Mouse (Mus musculus): Measurements from ENCODE around the gene Runx1. TPM values are rescaled to one million over a fixed set of nuclear protein-coding genes. Genes with fewer than 3 reads are reported as not detected.

Gene Runx1
- total RNA-seq, 2 experiments from 2014 or later, result 11.1 to 11.6 TPM

DNA sequence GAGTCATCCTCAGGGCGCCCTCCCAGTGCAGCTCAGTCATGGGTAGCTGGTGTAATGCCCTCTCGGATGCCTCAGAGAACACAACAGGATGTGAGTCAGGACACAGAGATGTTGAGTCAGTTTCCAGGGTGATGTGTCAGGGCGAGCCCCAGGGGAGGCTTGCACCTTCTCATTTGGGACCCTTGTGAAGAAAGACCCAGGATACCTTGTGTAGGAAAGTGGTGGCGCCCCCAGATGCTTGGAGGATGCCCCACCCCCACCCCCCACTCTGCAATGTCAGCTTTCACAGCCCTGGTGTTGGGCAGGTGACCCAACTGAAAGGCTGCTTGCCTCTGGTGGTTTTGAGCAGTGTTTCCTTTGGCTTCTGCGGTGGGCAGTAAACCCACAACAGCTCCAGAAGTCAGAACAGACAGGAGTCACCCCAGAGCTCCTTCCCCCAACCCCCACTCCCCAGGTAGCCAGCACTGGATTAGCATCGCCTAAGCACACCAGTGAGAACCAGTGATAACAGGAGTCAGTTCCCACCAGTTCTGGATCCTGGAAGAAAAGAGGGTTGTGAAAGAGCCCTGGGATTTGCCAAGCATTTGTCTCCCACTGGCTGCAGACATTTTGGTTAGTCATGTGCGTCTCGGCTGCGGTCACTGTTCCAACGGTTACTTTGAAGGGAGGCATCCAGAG is 205.0 kb downstream of the Runx1 start:
- no peak for DNase-seq (ENCODE audit: low spot score in 2 of 2)

DNA sequence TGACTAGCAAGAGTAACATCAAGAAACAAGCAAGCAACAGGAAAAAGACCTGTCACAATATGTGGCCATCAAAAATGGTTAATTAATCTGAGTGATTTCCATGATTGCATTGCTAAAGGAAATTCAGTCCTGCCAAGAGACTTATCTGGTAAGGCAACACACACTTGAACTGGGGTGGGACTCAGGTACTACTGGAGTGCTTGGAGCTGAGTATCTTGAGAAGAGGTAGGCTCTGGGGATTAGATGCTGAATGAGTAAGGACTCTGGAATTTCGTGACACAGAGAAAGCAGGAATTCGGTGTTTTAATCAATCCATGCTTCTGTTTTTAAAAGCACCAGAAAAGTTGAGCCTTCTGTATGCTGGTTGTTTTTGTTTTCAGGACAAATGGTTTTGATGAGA is 209.1 kb downstream of the Runx1 start:
- no peak for DNase-seq (ENCODE audit: low spot score in 2 of 2)

DNA sequence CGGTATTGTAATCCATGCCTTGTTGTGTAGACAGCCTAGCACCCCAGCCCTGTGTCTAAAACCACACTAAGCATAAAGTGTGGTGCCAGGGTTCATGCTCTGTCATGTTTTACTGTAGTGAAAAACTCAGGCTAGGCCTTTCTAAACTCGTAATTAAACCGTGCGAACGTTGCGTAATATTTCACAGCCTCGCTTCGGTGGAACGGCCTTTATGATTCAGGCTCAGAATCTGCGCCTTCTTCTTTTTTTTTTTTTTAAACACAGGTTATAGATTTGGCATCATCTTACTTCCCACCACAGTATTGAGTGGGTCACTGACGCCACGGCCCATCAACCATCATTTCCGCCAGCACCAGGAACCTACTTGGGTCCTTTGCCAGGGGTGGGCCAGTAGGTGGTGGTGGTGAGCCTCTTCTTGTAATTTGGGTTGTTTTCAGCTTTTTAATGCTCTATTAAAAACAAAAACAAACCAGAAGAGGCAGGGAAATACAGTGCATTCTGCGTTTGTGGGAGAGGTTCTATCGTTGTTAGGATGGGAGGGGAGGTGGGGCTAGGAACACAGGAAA is 210.6 kb downstream of the Runx1 start:
- no peak for DNase-seq (ENCODE audit: low spot score in 2 of 2)

DNA sequence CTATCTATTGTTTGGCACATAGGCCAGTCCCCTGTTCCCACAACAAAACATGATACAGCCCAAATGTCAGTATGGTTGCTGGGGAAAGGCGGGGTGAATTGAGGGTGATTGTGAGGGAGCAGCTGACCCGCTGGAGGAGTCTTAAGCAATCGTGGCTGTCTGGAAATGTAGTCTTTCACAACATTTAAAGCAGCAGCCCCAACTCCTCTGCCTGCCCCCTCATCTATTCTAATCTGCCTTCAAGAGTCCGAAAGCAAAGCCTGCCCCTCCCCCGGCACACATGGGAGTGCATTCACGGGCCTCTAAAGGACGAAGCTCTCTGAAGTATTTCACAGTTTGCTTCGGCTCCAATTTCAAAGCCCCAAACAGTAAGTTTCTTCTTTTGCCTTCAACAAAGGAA is 213.4 kb downstream of the Runx1 start:
- DNase-seq (ENCODE audit: low spot score in 2 of 2), result no peak

DNA sequence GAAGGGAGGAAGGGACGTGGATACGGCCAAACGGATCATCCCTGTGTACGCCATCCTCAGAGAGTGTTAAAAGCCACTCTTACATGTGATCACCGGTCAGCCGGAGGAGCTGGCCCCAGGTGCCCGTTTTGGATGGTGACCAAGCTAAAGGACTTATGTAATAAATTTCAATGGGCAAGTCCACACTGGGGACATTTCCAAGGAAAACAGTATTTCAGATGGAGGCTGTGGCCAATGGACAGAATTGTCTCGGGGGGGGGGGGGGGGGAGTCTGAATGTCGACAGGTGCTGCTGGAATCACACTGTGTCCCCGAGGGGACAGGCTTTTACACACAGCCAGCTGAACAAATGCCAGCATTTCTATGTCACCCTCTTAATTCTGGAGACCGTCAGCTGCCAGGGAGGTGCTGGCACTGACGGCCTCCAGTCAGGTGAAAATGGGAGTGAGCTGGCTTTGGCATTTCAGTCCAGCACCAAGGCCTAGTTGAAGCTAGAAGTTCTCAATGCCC is 214.3 kb downstream of the Runx1 start:
- DNase-seq (ENCODE audit: low spot score in 2 of 2), result no peak

DNA sequence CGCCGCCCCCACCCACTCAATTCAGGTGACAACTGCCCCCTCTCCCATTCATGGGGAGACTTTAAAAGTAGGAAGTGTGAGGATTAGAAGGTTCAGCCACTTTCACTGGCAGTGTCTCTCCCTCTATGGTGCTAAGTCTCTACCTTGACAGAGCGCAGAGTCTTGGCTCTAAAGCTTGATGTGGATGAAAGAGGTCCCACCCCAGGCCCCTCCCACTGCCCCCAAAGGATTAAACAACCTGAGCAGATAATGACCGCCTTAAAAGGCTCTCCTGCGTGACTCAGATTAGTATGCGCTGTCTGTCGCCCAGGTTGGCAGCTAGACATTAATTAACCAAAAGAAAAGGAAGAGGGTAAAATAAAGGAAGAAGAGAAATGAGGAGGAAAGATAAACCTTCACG is 215.5 kb downstream of the Runx1 start:
- DNase-seq (ENCODE audit: low spot score in 2 of 2), result no peak

DNA sequence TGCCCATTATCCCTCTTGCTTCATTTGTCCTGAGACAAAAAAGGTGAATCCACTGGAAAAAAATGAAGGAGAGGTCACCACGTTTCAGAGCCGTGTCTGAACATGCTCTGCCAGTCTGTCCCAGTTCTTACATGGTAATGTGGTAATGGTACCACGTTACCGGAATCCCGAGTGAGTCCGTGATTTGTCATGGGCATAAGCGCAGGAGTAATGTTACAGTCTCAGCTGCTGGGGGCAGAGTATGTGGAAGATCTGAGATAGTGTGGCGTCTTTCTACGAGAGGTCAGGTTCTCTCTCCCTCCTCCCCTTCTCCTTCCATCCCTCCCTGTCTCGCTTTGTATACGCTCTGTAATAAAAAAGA is 216.3 kb downstream of the Runx1 start:
- DNase-seq (ENCODE audit: low spot score in 2 of 2), result no peak

DNA sequence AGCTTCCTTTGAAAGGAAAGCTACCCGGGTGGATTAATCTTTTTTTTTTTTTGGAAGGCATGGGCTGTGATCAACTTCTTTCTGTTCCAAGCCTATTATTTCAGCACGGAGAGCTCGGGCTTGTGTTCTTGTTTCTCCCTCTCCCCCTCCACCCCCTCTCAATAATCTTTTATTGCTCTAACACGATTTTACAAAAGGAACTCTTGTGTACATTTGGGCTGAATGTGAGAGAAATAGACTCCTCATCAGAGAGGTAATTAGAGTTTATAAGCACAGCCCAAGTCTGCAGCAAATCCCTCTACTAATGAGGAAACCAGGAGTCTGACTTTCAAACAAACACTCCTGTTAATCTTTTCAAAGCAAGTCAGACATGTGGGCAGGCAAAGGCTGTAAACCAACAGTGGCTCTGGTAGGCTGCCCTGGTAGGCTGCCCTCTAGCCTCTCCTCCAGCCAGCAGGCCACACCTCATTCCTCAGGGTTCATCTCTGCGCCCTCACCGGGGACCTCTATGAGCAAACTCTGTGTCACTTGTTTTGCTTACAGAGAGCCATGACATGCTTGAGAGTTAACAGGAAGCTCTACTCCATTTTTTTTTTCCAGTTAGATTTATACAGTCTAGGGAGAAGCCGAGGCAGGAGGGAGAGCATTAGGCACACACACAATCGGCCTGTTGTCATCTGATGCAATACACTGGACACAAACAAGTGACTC is 216.8 kb downstream of the Runx1 start:
- DNase-seq (ENCODE audit: low spot score in 2 of 2), result no peak

DNA sequence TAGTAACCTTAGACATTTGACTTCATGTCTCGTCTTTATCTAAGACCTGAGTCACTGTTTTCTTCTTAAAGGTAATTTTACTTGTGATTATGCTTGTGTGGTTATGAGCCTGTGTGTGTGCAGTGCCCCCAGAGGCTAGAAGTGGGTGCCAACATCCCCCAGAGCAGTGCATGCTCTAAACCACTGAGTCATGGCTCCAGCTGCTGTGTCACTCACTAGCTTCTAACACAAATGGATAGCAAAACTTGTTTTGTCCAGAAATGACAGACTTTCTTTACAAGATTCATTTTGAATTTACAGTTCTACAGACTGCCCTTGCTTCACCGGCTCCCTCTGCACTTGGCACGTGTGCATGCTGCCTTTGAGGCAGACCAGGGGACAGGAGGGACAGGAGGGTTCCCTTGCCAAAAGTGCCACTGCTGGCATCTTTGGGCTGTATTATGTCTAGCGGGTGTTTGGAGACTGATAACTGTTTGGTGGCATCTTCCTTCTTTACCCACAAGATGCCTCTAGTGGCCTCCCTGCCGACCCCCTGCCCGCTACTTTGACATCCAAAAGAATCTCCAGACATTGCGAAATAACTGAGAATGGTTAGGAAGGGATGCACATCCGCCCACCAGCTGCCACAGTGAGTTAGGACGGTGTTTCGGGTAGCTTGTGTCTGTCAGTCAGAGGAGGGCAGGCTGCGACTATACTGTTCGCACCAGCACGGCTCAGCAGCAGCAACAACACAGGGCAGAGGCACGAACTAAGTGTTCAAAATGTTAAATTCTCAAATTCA is 217.6 kb downstream of the Runx1 start:
- DNase-seq (ENCODE audit: low spot score in 2 of 2), result no peak

DNA sequence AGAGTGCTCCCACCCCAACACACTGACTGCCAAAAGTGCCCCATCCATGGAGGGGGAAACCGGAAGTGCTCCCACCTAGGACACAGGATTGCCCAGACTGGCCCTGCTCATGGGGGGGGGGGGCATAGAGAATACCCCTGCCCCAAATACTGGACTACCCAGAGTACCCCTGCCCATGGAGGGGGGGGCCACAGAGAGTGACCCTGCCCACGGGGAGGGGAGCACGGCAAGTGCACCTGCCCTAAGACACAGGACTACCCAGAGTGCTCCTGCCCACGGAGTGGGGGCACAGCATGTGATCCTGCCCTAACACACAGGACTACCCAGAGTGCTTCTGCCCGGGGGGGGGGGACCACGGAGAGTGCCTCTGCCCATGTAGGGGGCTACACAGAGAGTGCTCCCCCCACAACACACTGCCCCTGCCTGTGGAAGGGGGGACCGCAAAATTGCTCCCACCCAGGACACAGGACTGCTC is 219.4 kb downstream of the Runx1 start:
- no peak for DNase-seq (ENCODE audit: low spot score in 2 of 2)

DNA sequence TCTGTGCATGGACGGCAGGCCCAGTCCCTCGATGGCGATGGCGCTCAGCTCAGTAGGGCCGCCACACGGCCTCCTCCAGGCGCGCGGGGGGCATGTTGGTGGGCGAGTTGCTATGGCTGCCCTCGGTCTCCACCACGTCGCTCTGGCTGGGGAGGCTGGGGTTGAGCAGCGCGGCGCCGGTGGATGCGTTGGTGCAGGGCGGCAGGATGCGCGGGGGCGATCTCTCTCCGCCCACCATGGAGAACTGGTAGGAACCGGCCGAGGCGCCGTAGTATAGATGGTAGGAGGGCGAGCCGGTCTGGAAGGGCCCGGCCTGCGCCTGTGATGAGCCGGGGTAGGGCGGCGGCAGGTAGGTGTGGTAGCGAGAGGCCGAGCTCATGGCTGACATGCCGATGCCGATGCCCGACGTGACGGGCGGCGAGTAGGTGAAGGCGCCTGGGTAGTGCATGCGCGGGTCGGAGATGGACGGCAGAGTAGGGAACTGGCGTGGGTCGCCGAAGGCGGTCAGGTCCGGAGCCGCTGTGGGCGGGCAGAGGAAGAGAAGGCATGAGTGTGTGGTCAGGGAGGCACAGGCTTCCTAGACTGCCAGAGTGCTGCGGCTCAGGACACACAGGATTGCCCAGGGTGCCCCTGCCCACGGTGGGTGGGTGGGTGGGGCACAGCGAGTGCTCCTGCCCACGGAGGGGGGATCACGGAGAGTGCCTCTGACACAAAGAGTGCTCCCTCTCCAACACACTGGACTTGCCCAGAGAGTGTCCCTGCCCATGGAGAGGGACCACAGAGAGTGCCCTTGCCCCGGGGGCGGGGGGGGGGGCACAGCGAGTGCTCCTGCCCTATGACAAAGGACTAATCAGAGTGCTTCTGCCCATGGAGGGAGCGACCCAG is 220.1 kb downstream of the Runx1 start:
- DNase-seq (ENCODE audit: low spot score in 2 of 2), result no peak

DNA sequence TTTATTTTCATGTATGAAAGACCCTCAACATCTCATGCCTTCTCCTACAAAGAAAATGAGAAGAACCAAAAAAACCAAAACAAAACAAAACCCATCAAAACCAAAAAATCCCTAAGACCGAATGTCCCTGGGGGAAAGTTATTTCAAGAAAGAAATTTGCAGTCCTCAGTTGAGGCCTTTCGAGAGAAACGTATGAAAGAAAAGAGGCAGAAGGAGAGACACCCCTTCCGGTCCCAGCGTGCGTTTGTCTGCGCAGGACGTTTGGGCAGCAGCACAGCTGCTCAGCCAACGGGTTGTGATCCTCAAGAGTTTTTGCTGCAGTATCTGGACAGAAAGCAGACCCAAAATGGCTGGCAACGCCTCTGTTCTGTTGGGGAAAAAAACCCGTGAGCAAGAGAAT is 223.4 kb downstream of the Runx1 start:
- no peak for DNase-seq (ENCODE audit: low spot score in 2 of 2)

DNA sequence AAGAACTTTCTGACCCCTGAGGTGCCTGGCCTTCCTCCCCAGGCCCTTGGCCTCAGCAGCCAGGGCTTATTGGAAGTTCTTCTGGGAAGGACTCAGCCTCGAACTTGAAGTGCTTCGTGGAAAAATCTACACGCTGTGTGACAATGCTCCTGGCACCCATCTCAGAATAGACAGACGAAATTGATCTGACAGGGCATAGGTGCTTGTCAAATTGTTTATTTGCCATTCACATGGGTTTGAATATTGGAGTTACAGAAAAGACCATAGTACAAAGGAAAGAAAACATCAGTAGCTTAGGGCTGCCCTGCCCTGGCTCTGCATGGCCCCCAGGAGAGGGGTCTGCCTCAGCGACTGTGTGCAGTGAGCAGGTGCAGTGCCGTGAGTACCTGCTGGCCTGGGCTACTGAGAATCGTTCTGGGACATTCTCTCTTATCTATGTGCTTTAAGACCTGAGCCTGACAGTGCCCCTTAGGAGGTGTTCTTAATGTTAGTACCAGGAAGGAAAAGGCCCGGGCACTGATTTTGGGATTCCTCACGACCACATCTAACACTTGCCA is 224.6 kb downstream of the Runx1 start:
- DNase-seq (ENCODE audit: low spot score in 2 of 2), result no peak

DNA sequence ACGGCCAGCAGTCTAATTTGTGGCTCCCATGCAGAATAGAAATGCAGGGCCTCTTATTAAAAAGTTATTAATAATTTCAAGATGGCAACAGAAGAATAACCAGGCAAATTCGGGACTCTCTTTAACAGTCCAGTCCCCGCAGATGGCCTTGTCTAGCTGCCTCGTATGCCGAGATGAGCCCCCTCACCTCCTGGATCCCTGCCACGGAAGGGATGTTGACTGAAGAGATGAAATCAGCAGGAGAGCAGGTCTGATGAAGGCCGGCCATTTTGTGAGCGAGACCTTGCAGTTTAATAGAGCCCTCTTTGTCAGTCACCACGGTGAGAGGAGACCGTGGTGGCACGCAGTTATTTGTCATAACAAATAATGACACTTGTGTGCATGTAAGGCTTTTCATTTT is 226.5 kb downstream of the Runx1 start:
- no peak for DNase-seq (ENCODE audit: low spot score in 2 of 2)

DNA sequence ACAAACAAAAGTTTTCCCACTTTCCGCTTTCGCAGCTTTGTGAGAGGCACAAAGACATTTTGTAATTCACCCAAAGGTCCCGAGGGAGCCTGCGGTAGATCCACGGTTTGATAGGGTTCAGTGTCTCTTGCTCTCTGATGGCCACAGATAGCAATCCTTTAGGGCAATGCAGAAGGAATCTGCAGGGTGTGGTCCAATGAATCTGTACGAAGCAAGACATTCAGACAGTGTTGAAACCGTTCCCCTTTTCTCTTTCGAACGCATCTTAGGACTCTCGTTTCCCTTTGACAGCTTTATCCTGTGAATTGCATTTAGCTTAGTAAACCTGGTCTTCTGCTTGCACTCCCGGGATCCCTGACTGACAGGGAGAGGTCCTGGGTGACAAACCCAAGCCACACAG is 228.3 kb downstream of the Runx1 start:
- DNase-seq (ENCODE audit: low spot score in 2 of 2), result no peak

DNA sequence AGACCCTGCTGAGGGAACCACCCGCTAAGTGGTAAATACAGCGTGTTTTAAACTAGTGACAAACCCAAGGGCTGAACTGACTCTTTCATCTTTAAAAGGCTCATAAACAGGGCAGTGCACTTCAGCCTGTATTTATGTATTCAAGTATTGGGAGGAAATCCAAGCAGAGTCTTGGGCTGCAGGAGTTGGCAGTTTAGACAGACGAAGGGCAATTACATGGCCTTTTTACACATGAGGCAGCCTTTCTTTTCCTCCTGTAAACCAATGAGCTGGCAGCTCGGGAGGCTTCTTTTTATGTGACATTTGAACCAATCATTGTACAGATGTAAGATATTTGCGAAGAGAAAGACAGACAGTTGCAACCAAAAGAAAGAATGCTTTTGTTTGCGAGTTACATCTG is 233.7 kb downstream of the Runx1 start:
- DNase-seq (ENCODE audit: low spot score in 2 of 2), result no peak

DNA sequence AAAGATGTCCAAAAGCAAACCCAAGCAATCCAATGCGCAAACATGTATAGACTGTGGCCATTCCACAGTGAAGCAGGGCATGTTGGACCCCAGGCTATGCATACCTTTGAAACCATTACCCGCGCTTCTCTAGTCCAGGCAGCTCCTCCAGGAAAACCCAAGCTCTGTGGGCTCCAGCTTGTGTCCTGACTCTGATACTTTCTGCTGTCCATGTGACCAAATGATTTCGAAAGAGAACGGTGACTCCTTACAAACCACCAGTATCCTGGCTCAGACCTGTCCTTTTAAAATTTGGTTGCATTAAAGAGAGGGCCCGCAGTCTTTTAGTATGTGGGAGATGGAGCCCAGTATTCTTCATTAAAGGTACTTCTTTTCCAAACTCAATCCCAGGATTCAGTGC is 234.2 kb downstream of the Runx1 start:
- no peak for DNase-seq (ENCODE audit: low spot score in 2 of 2)

DNA sequence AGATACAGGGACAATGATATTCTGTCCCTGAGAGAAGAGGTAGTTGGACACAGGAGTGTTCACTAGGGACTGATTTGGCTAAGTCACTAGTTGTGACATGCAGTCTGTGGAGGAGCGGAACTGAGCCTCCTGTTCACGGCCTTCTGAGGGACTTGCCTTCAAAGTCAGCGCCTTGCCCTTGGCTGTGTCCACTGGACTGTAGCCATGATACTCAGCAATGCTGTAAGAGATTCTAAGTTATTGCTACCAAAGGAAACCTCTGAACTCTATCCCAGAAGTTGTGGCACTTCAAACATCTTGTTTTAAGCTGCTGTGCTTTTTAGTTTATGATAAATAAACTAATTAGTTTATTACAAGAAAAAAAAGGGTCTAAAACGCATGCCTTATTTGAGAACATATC is 238.1 kb downstream of the Runx1 start:
- no peak for DNase-seq (ENCODE audit: low spot score in 2 of 2)

DNA sequence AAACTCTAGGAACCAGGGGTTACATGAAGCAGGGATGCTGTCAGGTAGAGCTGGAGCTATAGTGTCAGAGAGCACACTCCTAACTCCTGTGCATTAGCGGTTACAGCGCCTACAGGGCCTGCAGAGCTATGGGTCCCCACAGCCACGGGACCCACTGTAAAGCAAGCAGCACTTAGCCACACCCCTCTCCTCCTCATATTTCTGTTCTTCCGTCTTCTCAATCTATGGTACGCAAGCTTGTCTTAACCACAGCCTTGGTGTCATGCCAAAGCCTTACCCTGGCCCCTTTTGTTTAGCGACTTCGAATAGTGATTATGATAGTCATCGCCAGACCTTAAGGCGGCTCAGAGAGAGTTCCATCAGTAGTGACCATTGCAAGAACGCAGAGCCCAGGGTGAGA is 244.2 kb downstream of the Runx1 start:
- DNase-seq (ENCODE audit: low spot score in 2 of 2), result no peak

DNA sequence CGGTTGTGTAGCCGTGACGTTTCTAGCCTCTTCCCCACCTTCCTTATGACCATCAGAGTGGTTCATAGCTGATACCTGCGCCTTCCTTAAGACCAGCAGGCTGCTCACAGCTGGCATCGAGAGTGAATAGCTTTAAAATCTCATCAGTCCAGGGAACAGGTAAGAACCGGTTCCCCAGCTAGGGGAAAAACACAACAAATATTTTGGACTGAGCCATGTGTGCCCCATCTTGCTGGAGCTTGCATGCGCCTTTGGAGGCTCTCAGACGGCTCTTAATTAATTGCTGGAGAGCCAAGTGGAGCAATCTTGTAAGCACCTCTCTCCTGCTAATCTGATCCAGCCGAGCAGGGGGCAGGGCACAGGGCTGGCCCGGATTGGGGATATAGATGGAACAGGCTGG is 245.0 kb downstream of the Runx1 start:
- DNase-seq (ENCODE audit: low spot score in 2 of 2), result no peak
